Mouse (Mus musculus): ENCODE data around the gene Enho. TPM values are rescaled to one million over a fixed set of nuclear protein-coding genes. Genes with fewer than 3 reads are reported as not detected.

The Enho gene
- total and polyA plus RNA-seq, 3 experiments = 0.17 to 0.59 TPM; not detected in 1

- Histone ChIP-seq H3K9ac (ENCODE audit: insufficient read depth, low read depth) (no peak overlapping the region), H3K9me3 (replicated peaks; ENCODE audit: low read length) (no peaks in the 10 kb centered on the region), H3K36me3 (replicated peaks in 1 of 2; ENCODE audit: control insufficient read depth in 1 of 2, insufficient read depth in 1 of 2, low read length in 1 of 2) (no peaks in the 10 kb centered on the region), H3K4me2 (ENCODE audit: insufficient read depth, low read depth, poor library complexity, severe bottlenecking) (no peak overlapping the region), H3K79me2 (replicated peaks; ENCODE audit: control insufficient read depth, extremely low read depth, insufficient read depth, poor library complexity, severe bottlenecking) (no peaks in the 10 kb centered on the region), H3K27ac (ENCODE audit: insufficient read depth, low read depth) (no peak overlapping the region), H3K4me1 (ENCODE audit: control insufficient read depth in 1 of 2, insufficient read depth in 2 of 2) (peaks cover 7 to 12% of the 10 kb centered on the region in 2 experiments), H3K27me3 (replicated peaks) (peaks cover 96% of the 10 kb centered on the region), H3K4me3 (replicated peaks in 1 of 3; ENCODE audit: low read depth in 2 of 3, low read length in 2 of 3, poor library complexity in 1 of 3) (no peak overlapping the region)
- no peak for DNase-seq (ENCODE audit: extremely low read depth)
- TF ChIP-seq CHD2 (IDR thresholded peaks at IDR 0.05; ENCODE audit: low read length) (no peak), CTCF (conservative IDR thresholded peaks at IDR 0.05 in 1 of 2, IDR thresholded peaks at IDR 0.05 in 1 of 2; ENCODE audit: low read depth in 2 of 2, low read length in 2 of 2) (no peak), ZMIZ1 (IDR thresholded peaks at IDR 0.05; ENCODE audit: low read depth, low read length) (no peak), TCF12 (IDR thresholded peaks at IDR 0.05; ENCODE audit: low read depth, low read length) (no peak), CHD1 (IDR thresholded peaks at IDR 0.05; ENCODE audit: low read depth, low read length) (no peak), PAX5 (IDR thresholded peaks at IDR 0.05; ENCODE audit: low read length) (no peak), BHLHE40 (IDR thresholded peaks at IDR 0.05; ENCODE audit: low read depth, low read length) (no peak), GABPA (IDR thresholded peaks at IDR 0.05; ENCODE audit: insufficient replicate concordance, low read depth, low read length) (no peak), MAFK (IDR thresholded peaks at IDR 0.05; ENCODE audit: insufficient replicate concordance, low read length) (no peak), EP300 (IDR thresholded peaks at IDR 0.05; ENCODE audit: low read length) (no peak), MXI1 (IDR thresholded peaks at IDR 0.05; ENCODE audit: low read depth, low read length) (no peak), UBTF (IDR thresholded peaks at IDR 0.05; ENCODE audit: low read depth, low read length) (no peak), ELF1 (IDR thresholded peaks at IDR 0.05; ENCODE audit: low read depth, low read length) (no peak), MEF2A (IDR thresholded peaks at IDR 0.05; ENCODE audit: borderline replicate concordance, low read depth, low read length) (no peak), JUN (IDR thresholded peaks at IDR 0.05; ENCODE audit: insufficient read depth, low read depth, low read length) (no peak), SIN3A (IDR thresholded peaks at IDR 0.05; ENCODE audit: low read length) (no peak), ZKSCAN1 (IDR thresholded peaks at IDR 0.05; ENCODE audit: borderline replicate concordance, low read depth, low read length) (no peak)
- dilution Hi-C loops (cut with MboI; ENCODE audit: extremely low pct_ligation_motif_present, extremely low pct_unique_long_range_greater_than_20kb, low sequenced_read_pairs) = no loop called here
- in situ Hi-C loops (cut with MboI; ENCODE audit: low pct_ligation_motif_present, low pct_unique_long_range_greater_than_20kb, low sequenced_read_pairs) = no loop called here
Measured at GRCm38 (mm10) chr4:41660851-41661430, 20.8 kb upstream of the Enho start.

- peaks cover 2 to 8% of the 10 kb centered on the region in 2 experiments; a peak in 3 of 4 replicates for H3K4me1 ChIP-seq (ENCODE audit: control insufficient read depth in 1 of 2, insufficient read depth in 2 of 2)
- H3K79me2 ChIP-seq (replicated peaks; ENCODE audit: control insufficient read depth, extremely low read depth, insufficient read depth, poor library complexity, severe bottlenecking) = no peaks in the 10 kb centered on the region
- no peak for TF ChIP-seq BHLHE40 (IDR thresholded peaks at IDR 0.05; ENCODE audit: low read depth, low read length)
- no peak for TF ChIP-seq TCF12 (IDR thresholded peaks at IDR 0.05; ENCODE audit: low read depth, low read length)
- no peak for TF ChIP-seq ZNF384 (IDR thresholded peaks at IDR 0.05; ENCODE audit: low read depth, low read length)
- no peak for TF ChIP-seq ZKSCAN1 (IDR thresholded peaks at IDR 0.05; ENCODE audit: borderline replicate concordance, low read depth, low read length)
- TF ChIP-seq CTCF (conservative IDR thresholded peaks at IDR 0.05 in 1 of 2, IDR thresholded peaks at IDR 0.05 in 1 of 2; ENCODE audit: low read depth in 2 of 2, low read length in 2 of 2) = no peak
- TF ChIP-seq UBTF (IDR thresholded peaks at IDR 0.05; ENCODE audit: low read depth, low read length) = no peak
- no peak overlapping the region for H3K4me2 ChIP-seq (ENCODE audit: insufficient read depth, low read depth, poor library complexity, severe bottlenecking)
- DNase-seq (ENCODE audit: extremely low read depth) = no peak
- dilution Hi-C loops (cut with MboI; ENCODE audit: extremely low pct_ligation_motif_present, extremely low pct_unique_long_range_greater_than_20kb, low sequenced_read_pairs) = no loop called here
- H3K9me3 ChIP-seq (replicated peaks; ENCODE audit: low read length) = no peaks in the 10 kb centered on the region
- no peak overlapping the region for H3K4me3 ChIP-seq (replicated peaks in 1 of 3; ENCODE audit: low read depth in 2 of 3, low read length in 2 of 3, poor library complexity in 1 of 3)
- in situ Hi-C loops (cut with MboI; ENCODE audit: low pct_ligation_motif_present, low pct_unique_long_range_greater_than_20kb, low sequenced_read_pairs) = loop anchor here (10.0 kb wide), 1 partner anchor 55 kb away; no protein-coding TSS in a partner anchor
- H3K36me3 ChIP-seq (replicated peaks in 1 of 2; ENCODE audit: control insufficient read depth in 1 of 2, insufficient read depth in 1 of 2, low read length in 1 of 2) = no peaks in the 10 kb centered on the region
- no peak overlapping the region for H3K9ac ChIP-seq (ENCODE audit: insufficient read depth, low read depth)
- H3K27me3 ChIP-seq (replicated peaks) = peaks cover 93% of the 10 kb centered on the region
- no peak overlapping the region for H3K27ac ChIP-seq (ENCODE audit: insufficient read depth, low read depth)
Measured at GRCm38 (mm10) chr4:41659556-41659955, 19.4 kb upstream of the Enho start.
